Mouse (Mus musculus) limb, embryonic 12.5 days (tissue): Measurements from ENCODE around the gene Gm21812. TPM values are rescaled to one million over a fixed set of nuclear protein-coding genes. Genes with fewer than 3 reads are reported as not detected.
"Not testable (repeated sequence)": the region's sequence is repeated elsewhere in the genome, so short reads cannot be mapped to it uniquely, and the experiment has no call there.

Source experiments
- ATAC-seq: fragments of 200-750 bp; cut with Nextera tagmentation; 2 replicates; pipeline ENCODE4 v1.8.0; 2017; ENCODE audit warnings: low read depth, moderate TSS enrichment; ENCODE audit not compliant: insufficient number of reproducible peaks, insufficient read depth, low FRiP score, low TSS enrichment
- H3K27ac ChIP-seq: fragments of 300-500 bp; sonication (generic); 2 replicates; pipeline ENCODE4 v1.5.1; 2016; ENCODE audit warnings: mild to moderate bottlenecking, moderate library complexity
- H3K27me3 ChIP-seq: fragments of 300-500 bp; sonication (generic); 2 replicates; pipeline ENCODE4 v1.6.1; 2016; ENCODE audit warnings: mild to moderate bottlenecking, moderate library complexity
- H3K36me3 ChIP-seq: fragments of 300-500 bp; sonication (generic); 2 replicates; pipeline ENCODE4 v1.6.1; 2016; ENCODE audit warnings: mild to moderate bottlenecking, moderate library complexity
- H3K4me1 ChIP-seq: fragments of 300-500 bp; sonication (generic); replicated peaks from 2 replicates; pipeline ENCODE4 v1.6.1; 2016
- H3K4me2 ChIP-seq: fragments of 300-500 bp; sonication (generic); 2 replicates; pipeline ENCODE4 v1.6.1; 2016; ENCODE audit warnings: mild to moderate bottlenecking, moderate library complexity
- H3K4me3 ChIP-seq: fragments of 300-500 bp; sonication (generic); replicated peaks from 2 replicates; pipeline ENCODE4 v1.5.1; 2016; ENCODE audit warnings: mild to moderate bottlenecking
- H3K9ac ChIP-seq: fragments of 300-500 bp; sonication (generic); replicated peaks from 2 replicates; pipeline ENCODE4 v1.6.1; 2016; ENCODE audit warnings: mild to moderate bottlenecking, moderate library complexity
- H3K9me3 ChIP-seq: fragments of 300-500 bp; sonication (generic); 2 replicates; pipeline ENCODE4 v1.6.1; 2016; ENCODE audit warnings: mild to moderate bottlenecking, moderate library complexity
- WGBS: fragments of 180-500 bp; shearing (Covaris S2); methylation state at CpG from one replicate; pipeline ENCODE4 v1.1.7; 2016; 5-methylcytosine and 5-hydroxymethylcytosine counted together
- polyA plus RNA-seq: library from polyadenylated mRNA; unstranded; fragments of >200 nt; fragmentation: Nextera tagmentation; extraction: Ambion mirVana; gene quantifications from 2 replicates; pipeline ENCODE4 v1.2.1, GENCODE M21; 2016

Gene Gm21812
- polyA plus RNA-seq, result not detected in 2 replicates

DNA sequence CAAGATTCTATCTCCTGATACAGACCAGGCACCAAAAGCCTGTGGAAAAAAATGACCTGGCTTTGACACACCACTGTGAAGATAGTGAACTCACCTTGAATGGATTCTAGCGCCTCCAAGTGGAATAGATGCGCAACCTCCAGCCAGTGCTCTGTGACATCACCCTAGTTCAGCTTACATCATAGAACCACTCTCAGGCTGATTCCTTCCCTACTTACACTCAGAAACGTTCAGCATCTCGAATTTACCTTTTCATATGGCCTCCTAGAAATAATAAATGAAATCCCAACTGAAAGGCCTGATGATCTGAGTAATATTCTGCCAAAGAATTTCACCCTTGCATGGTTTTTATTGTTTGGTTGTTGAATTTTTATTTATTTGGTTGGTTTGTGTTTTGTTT, at the start of gene Gm21812:
Gene Gm21812, minus strand, starts transcription at position 101 of the 400 bp plus-strand sequence.
- no CpG with 5 or more reads among the region's 4 CpGs for WGBS
- H3K27me3 ChIP-seq, ATAC-seq: not testable (repeated sequence)

More for the DNA sequence above, at the start of gene Gm21812:
- not testable (repeated sequence) for H3K9ac ChIP-seq, H3K9me3 ChIP-seq, H3K27ac ChIP-seq, H3K4me1 ChIP-seq, H3K36me3 ChIP-seq, H3K4me3 ChIP-seq, H3K4me2 ChIP-seq

Other genes starting within 250 kb of the Gm21812 start
- not detected in 2 replicates for gene Gm21292, start 213.3 kb downstream of the Gm21812 start, polyA plus RNA-seq
- not detected in 2 replicates for gene Gm21721, start 145.0 kb downstream of the Gm21812 start, polyA plus RNA-seq
- not detected in 2 replicates for gene Gm21874, start 69.0 kb upstream of the Gm21812 start, polyA plus RNA-seq